Mouse (Mus musculus) midbrain, embryonic 15.5 days (tissue): ENCODE results near the gene Cpsf3. TPM values are rescaled to one million over a fixed set of nuclear protein-coding genes. Genes with fewer than 3 reads are reported as not detected.

Source experiments
- ATAC-seq: fragments of 200-750 bp; cut with Nextera tagmentation; replicated peaks from 2 replicates; pipeline ENCODE4 v1.8.0; 2017; ENCODE audit warnings: moderate TSS enrichment
- H3K27ac ChIP-seq: fragments of 300-500 bp; sonication (generic); 2 replicates; pipeline ENCODE4 v1.5.1; 2015; ENCODE audit warnings: mild to moderate bottlenecking, inconsistent platforms
- H3K27me3 ChIP-seq: fragments of 300-500 bp; sonication (generic); replicated peaks from 2 replicates; pipeline ENCODE4 v1.6.1; 2015; ENCODE audit warnings: inconsistent platforms
- H3K36me3 ChIP-seq: fragments of 300-500 bp; sonication (generic); replicated peaks from 2 replicates; pipeline ENCODE4 v1.6.1; 2015; ENCODE audit warnings: inconsistent platforms
- H3K4me1 ChIP-seq: fragments of 300-500 bp; sonication (generic); 2 replicates; pipeline ENCODE4 v1.6.1; 2015; ENCODE audit warnings: inconsistent platforms
- H3K4me2 ChIP-seq: fragments of 300-500 bp; sonication (generic); 2 replicates; pipeline ENCODE4 v1.6.1; 2015; ENCODE audit warnings: inconsistent platforms, mild to moderate bottlenecking, moderate library complexity
- H3K4me3 ChIP-seq: fragments of 300-500 bp; sonication (generic); 2 replicates; pipeline ENCODE4 v1.5.1; 2015; ENCODE audit warnings: mild to moderate bottlenecking, inconsistent platforms
- H3K9ac ChIP-seq: fragments of 300-500 bp; sonication (generic); 2 replicates; pipeline ENCODE4 v1.6.1; 2015; ENCODE audit warnings: mild to moderate bottlenecking, inconsistent platforms
- H3K9me3 ChIP-seq: fragments of 300-500 bp; sonication (generic); 2 replicates; pipeline ENCODE4 v1.6.1; 2016; ENCODE audit warnings: inconsistent platforms
- WGBS: fragments of 180-500 bp; shearing (Covaris S2); methylation state at CpG from one replicate; pipeline ENCODE4 v1.1.7; 2015; ENCODE audit warnings: mixed read lengths; 5-methylcytosine and 5-hydroxymethylcytosine counted together
- polyA plus RNA-seq: library from polyadenylated mRNA; unstranded; fragments of >200 nt; fragmentation: Nextera tagmentation; extraction: Ambion mirVana; gene quantifications from 2 replicates; pipeline ENCODE4 v1.2.1, GENCODE M21; 2015

Gene Cpsf3
- polyA plus RNA-seq, 1 experiment from 2014 or later: 94.6 TPM

DNA sequence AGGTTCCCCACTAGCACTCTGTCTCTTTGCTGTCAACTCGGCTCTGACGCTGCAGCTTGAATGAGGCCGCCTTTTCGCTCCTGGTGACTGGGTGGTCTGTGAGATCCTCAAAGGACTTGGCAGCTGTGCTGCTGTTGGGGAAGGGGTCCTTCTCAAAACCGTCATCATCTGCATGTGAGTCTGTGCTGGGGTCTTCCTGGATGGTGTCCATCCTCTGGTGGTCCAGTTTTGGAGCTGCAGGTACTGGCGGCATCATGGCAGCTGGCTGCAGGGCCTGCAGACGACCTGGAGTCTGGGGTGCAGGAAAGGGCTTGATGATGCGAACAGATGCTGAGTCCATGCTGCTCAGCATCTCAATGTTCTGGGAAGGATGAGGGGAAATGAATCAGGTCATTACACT, 40.1 kb downstream of the Cpsf3 start:
- H3K36me3 ChIP-seq: peaks cover 29% of the 10 kb centered on the region
- H3K4me3 ChIP-seq: no peak overlapping the region
- no peak overlapping the region for H3K9ac ChIP-seq
- ATAC-seq: no peak
- H3K27ac ChIP-seq: no peak overlapping the region
- H3K4me2 ChIP-seq: no peak overlapping the region
- no peaks in the 10 kb centered on the region for H3K9me3 ChIP-seq
- no peaks in the 10 kb centered on the region for H3K27me3 ChIP-seq
- no peaks in the 10 kb centered on the region for H3K4me1 ChIP-seq
- WGBS: 92% methylated on average over 8 of the region's 8 CpGs

DNA sequence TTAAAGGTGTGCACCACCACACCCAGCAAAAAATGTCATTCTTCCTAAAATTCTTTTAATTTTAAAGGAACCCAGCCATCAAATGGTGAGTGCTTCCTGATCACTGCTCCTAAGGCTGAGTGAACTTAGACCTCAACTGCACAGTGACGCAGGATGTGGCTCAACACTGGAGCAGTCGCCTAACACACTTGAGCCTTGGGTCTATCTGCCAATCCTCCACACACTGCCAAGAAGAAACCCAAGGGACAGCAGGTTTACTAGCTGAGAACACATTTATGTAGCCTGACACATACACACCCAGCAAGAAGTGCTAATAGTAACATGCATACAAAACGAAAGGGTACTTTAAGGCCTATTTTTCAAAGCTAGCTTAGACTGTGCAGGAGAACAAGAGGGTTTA, 41.1 kb downstream of the Cpsf3 start:
- no peak for ATAC-seq
- Histone ChIP-seq H3K4me1 (no peaks in the 10 kb centered on the region), H3K9ac (no peak overlapping the region), H3K36me3 (peaks cover 34% of the 10 kb centered on the region), H3K9me3 (no peaks in the 10 kb centered on the region), H3K27ac (no peak overlapping the region), H3K27me3 (no peaks in the 10 kb centered on the region), H3K4me2 (no peak overlapping the region), H3K4me3 (no peak overlapping the region)
- WGBS: 96% methylated on average over 3 of the region's 3 CpGs

- no peak for ATAC-seq
- WGBS: 93% methylated on average over 9 of the region's 9 CpGs
- H3K9ac ChIP-seq: no peak overlapping the region
- H3K4me3 ChIP-seq: no peak overlapping the region
- H3K4me1 ChIP-seq: no peaks in the 10 kb centered on the region
- no peak overlapping the region for H3K4me2 ChIP-seq
- H3K9me3 ChIP-seq: no peaks in the 10 kb centered on the region
- peaks cover 46% of the 10 kb centered on the region for H3K36me3 ChIP-seq
- H3K27me3 ChIP-seq: no peaks in the 10 kb centered on the region
- H3K27ac ChIP-seq: no peak overlapping the region
These were observed 44.6 kb downstream of the Cpsf3 start for GRCm38 (mm10) chr12:21329661-21330400.

DNA sequence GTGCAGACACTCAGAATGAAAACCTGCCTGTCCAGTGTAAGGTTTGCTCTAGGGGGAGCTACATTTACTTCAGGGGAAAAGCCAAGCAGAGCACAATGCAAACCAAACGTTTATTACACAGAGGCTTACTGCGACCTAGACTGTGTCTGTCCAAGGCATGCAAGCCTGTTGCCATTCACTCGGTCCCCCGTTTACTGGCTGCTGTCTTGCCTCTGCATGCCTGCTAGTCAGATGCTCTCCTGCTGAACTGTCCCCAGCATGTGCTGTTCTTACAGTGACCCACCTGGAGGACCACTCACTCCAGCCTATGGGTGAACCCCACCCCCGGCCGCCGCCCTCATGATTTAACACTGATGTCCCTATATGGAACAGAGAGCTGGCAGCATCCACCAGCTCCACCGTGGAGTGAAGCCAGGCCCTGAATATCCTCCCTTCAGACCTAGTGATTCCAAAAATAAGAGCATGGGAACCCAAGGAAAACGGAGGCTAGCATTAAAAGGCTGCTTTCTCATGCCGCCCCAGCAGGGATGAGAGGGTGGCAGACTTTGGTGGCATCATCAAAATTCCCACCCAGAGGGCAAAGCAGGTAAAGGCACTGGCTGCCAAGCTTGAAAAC, 45.9 kb downstream of the Cpsf3 start:
- H3K4me3 ChIP-seq: no peak overlapping the region
- no peak for ATAC-seq
- no peaks in the 10 kb centered on the region for H3K27me3 ChIP-seq
- no peak overlapping the region for H3K9ac ChIP-seq
- H3K27ac ChIP-seq: no peak overlapping the region
- 93% methylated on average over 10 of the region's 10 CpGs for WGBS
- no peak overlapping the region for H3K4me2 ChIP-seq
- no peaks in the 10 kb centered on the region for H3K4me1 ChIP-seq
- H3K36me3 ChIP-seq: peaks cover 40% of the 10 kb centered on the region
- H3K9me3 ChIP-seq: no peaks in the 10 kb centered on the region

DNA sequence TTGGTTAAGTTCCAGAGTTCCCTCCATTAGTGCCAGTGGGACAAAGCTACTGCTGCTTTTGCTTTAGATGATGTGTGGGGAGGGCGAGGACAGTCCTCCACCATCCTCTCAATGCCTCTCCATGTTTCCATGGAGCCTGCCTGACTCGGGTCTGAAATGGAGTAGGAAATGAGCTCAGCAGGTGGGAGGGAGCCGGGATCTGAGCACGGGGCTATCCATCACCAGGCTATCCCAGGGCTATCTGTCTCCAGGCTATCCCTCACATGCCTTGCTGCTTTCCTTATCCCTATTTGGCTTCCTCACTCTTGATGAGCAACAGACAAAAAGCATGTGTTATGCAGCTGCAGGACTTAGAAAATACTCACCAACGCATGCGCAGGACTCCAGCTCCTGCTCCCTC, 46.5 kb downstream of the Cpsf3 start:
- Histone ChIP-seq H3K4me1 (no peaks in the 10 kb centered on the region), H3K4me2 (no peak overlapping the region), H3K9me3 (no peaks in the 10 kb centered on the region), H3K27ac (no peak overlapping the region), H3K9ac (no peak overlapping the region), H3K4me3 (no peak overlapping the region), H3K36me3 (peaks cover 45% of the 10 kb centered on the region), H3K27me3 (no peaks in the 10 kb centered on the region)
- ATAC-seq: no peak
- WGBS: 80% methylated on average over 6 of the region's 6 CpGs

- H3K4me3 ChIP-seq: no peak overlapping the region
- no peak for ATAC-seq
- no peaks in the 10 kb centered on the region for H3K4me1 ChIP-seq
- H3K4me2 ChIP-seq: no peak overlapping the region
- no peak overlapping the region for H3K9ac ChIP-seq
- H3K27ac ChIP-seq: no peak overlapping the region
- H3K9me3 ChIP-seq: no peaks in the 10 kb centered on the region
- WGBS: 94% methylated on average over 7 of the region's 7 CpGs
- H3K27me3 ChIP-seq: no peaks in the 10 kb centered on the region
- H3K36me3 ChIP-seq: peaks cover 45% of the 10 kb centered on the region
These were observed 47.8 kb downstream of the Cpsf3 start for GRCm38 (mm10) chr12:21333021-21333420.

DNA sequence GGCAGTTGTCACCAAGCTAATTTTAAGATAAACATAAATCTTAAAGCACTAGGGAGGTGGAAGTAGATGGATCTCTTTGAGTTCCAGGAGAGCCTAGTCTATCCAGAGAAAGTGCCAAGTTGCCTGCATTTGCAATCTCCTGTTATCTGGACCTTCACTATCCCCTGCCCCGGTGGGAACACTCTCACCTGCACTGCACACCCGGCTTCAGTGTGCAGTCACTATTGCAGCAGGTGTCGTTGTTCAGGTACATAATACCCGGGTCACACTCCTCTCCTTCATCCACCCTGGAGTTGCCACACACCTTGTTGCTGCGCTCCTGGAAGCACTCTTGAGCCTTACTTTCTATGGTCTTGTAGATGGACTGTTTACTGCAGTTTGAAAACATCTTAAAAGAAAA, 48.6 kb downstream of the Cpsf3 start:
- no peaks in the 10 kb centered on the region for H3K27me3 ChIP-seq
- H3K4me3 ChIP-seq: no peak overlapping the region
- no peak overlapping the region for H3K27ac ChIP-seq
- H3K36me3 ChIP-seq: peaks cover 41% of the 10 kb centered on the region
- no peak overlapping the region for H3K4me2 ChIP-seq
- no peak for ATAC-seq
- H3K4me1 ChIP-seq: no peaks in the 10 kb centered on the region
- H3K9ac ChIP-seq: no peak overlapping the region
- no peaks in the 10 kb centered on the region for H3K9me3 ChIP-seq
- 93% methylated on average over 5 of the region's 5 CpGs for WGBS

- WGBS: 90% methylated on average over 7 of the region's 7 CpGs
- Histone ChIP-seq H3K27me3 (no peaks in the 10 kb centered on the region), H3K36me3 (peaks cover 46% of the 10 kb centered on the region), H3K27ac (no peak overlapping the region), H3K9me3 (no peaks in the 10 kb centered on the region), H3K4me2 (no peak overlapping the region), H3K4me3 (no peak overlapping the region), H3K9ac (no peak overlapping the region), H3K4me1 (no peaks in the 10 kb centered on the region)
- no peak for ATAC-seq
These were observed 50.7 kb downstream of the Cpsf3 start for GRCm38 (mm10) chr12:21335869-21336268.

DNA sequence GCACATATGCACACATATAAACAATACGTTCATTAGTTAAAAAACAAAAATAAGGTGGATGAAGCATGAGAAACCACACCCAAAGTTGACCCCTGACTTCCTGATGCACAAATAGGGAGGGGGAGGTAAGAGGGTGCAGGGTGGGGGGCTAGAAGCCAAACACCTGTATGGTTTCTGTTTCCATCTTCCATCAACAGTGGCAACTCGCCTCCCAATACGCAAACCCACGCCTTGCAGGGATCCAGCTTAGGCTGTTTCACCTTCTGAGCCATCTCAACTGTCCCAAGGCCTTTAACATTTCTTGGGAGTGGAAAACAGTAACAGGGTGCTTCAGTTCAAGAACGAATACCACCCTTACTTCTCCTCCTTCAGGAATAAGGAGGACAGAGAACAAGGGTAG, 52.0 kb downstream of the Cpsf3 start:
- Histone ChIP-seq H3K36me3 (peaks cover 33% of the 10 kb centered on the region), H3K4me3 (no peak overlapping the region), H3K27me3 (no peaks in the 10 kb centered on the region), H3K4me1 (no peaks in the 10 kb centered on the region), H3K27ac (no peak overlapping the region), H3K9me3 (no peaks in the 10 kb centered on the region), H3K4me2 (no peak overlapping the region), H3K9ac (no peak overlapping the region)
- 97% methylated on average over 5 of the region's 5 CpGs for WGBS
- ATAC-seq: no peak

- Histone ChIP-seq H3K27me3 (no peaks in the 10 kb centered on the region), H3K9me3 (no peaks in the 10 kb centered on the region), H3K4me1 (no peaks in the 10 kb centered on the region), H3K9ac (no peak overlapping the region), H3K27ac (no peak overlapping the region), H3K4me2 (no peak overlapping the region), H3K4me3 (no peak overlapping the region), H3K36me3 (peaks cover 20% of the 10 kb centered on the region; the same call in 1 of the 2 replicates)
- WGBS: 96% methylated on average over 5 of the region's 5 CpGs
- ATAC-seq: no peak
These were observed 55.5 kb downstream of the Cpsf3 start for GRCm38 (mm10) chr12:21340674-21341073.

DNA sequence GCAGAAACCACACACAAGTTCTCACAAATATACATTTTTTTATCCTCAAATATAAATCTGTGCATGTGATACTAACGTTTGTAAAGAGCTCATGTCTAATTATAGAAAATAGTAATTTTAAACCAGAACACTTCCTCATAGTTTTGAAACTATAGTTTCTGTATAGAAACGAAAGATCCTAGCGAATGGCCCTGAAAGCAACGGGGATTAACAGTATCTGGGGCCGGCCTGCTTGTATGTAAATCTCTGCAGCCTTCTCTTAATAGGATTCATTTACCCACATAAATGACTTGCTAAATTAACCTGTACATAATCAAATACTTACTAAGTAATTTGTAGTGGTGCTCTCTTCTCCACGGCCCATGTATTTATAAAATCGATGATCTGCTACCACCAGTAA, 61.8 kb downstream of the Cpsf3 start:
- H3K9me3 ChIP-seq: no peaks in the 10 kb centered on the region
- no peak for ATAC-seq
- H3K27me3 ChIP-seq: no peaks in the 10 kb centered on the region
- H3K36me3 ChIP-seq: peaks cover 14% of the 10 kb centered on the region
- H3K9ac ChIP-seq: no peak overlapping the region
- WGBS: 81% methylated on average over 7 of the region's 7 CpGs
- H3K4me3 ChIP-seq: no peak overlapping the region
- H3K27ac ChIP-seq: no peak overlapping the region
- H3K4me2 ChIP-seq: no peak overlapping the region
- no peaks in the 10 kb centered on the region for H3K4me1 ChIP-seq

DNA sequence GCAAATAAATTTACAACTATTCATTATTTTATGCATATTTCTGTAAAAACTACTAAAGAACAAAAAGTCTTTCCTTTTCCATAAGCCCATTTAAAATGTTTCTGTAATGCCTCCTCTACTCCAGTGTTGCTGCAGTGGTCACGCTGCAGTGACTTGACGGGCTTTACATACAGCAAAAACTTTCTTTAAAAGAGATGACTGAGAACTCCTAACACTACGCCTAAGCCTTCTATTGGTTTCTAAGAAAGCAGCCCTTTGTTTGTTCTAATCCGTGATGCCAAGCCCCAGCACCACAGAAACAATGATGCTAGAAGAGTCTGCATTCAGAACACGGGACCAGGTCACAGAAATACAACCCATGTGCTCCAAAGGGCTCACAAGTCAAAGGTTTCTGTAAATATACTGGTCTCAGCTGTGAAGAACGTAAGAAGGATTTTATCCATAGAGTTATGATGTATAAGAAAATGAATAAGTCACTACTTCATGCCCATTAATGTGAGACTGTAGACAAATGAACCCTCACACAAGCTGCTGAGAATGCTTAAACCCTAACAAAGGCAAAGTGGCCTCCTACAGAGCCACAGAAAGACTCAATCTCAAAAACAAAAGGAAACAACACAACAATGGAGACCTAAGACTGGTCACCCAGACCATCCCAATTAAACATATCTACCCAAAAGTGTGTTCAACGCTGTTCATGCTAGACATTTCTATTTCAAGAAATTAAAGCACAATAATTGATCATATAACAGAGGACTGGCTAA, 65.1 kb downstream of the Cpsf3 start:
- H3K9ac ChIP-seq: no peak overlapping the region
- no peaks in the 10 kb centered on the region for H3K4me1 ChIP-seq
- WGBS: 9% methylated on average over 7 of the region's 7 CpGs
- no peak overlapping the region for H3K4me3 ChIP-seq
- no peak overlapping the region for H3K27ac ChIP-seq
- peaks cover 29% of the 10 kb centered on the region for H3K36me3 ChIP-seq
- H3K9me3 ChIP-seq: no peaks in the 10 kb centered on the region
- ATAC-seq: no peak
- no peaks in the 10 kb centered on the region for H3K27me3 ChIP-seq
- no peak overlapping the region for H3K4me2 ChIP-seq
